Mouse (Mus musculus): ENCODE results near the gene Tmem132d. TPM values are rescaled to one million over a fixed set of nuclear protein-coding genes. Genes with fewer than 3 reads are reported as not detected.
"Not testable (repeated sequence)": the region's sequence is repeated elsewhere in the genome, so short reads cannot be mapped to it uniquely, and the experiment has no call there.

Gene Tmem132d
- polyA plus RNA-seq, 1 experiment from 2014 or later: 3.0 TPM

DNA sequence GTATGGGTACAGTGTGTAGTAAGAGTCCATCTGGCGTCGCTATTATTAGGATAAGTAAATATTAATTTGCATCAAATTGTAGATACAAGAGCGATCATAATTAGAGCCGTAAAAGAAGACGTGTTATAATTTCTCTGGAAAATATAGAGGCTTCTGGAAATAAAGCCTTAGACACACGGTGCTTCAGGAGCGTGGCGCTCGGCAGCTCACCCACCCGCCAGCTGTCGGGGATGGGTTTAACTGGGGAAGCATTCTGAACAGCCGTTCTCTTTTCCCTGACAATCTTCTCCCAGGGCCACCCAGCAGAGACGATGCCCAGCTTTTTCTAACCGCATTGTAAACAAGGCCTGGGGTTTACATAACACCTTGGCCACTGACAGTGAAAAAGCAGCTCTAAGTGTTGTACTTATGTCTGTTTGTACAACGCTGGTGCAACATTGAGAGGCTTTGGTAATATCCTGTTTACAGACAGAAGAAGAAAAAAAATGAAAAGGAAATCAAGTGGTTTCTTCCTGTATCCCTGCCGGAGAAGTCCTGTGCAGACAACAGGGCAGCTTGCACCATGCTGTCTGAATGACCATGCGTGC lies 476.3 kb downstream of the Tmem132d start:
- no peaks in the 10 kb centered on the region for H3K9me3 ChIP-seq (ENCODE audit: control insufficient read depth, low read length)
- no peak overlapping the region for H3K4me2 ChIP-seq (ENCODE audit: low read length)
- no peak overlapping the region for H3K27ac ChIP-seq (ENCODE audit: low read depth, low read length)
- no peak for ATAC-seq
- no peak overlapping the region for H3K4me3 ChIP-seq (ENCODE audit: low read length)
- no peaks in the 10 kb centered on the region for H3K27me3 ChIP-seq (replicated peaks; ENCODE audit: control insufficient read depth, insufficient read depth, low read length)
- no peaks in the 10 kb centered on the region for H3K36me3 ChIP-seq (ENCODE audit: control insufficient read depth, insufficient read depth, low read length)
- no peak overlapping the region for H3K9ac ChIP-seq (ENCODE audit: low read depth, low read length)
- no peaks in the 10 kb centered on the region; the same call in 1 of the 2 replicates for H3K4me1 ChIP-seq (ENCODE audit: control insufficient read depth, insufficient read depth, low read depth, low read length)
- 61% methylated on average over 17 of the region's 17 CpGs for WGBS

DNA sequence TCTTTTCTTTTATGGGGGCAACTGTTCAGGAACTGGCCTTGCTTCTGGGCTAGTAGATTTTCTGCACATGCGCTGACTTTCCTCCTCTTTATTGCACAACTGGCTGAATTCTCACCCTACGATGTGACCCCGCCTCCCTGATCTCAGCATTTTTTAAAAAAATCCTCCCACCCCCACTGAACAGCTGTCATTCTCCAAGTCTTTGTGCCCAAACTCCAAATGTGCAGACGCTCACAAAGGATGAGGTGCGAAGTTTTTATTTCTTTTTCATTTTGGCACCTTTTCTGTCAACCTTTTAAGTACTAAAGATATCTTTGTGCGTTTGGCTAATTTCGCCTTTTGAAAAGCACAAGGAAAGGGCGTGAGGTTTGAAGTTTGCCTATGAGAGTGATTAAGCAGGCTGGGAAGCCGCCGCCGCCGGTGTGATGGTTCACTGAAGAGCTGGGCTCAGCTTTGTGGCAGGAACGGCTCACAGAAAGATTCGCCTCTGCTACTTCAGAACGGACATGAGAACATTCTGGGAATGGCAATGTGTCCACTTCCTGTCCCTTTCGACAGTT lies 478.6 kb downstream of the Tmem132d start:
- no peaks in the 10 kb centered on the region; the same call in 1 of the 2 replicates for H3K4me1 ChIP-seq (ENCODE audit: control insufficient read depth, insufficient read depth, low read depth, low read length)
- H3K4me2 ChIP-seq (ENCODE audit: low read length): no peak overlapping the region
- no peak for ATAC-seq
- H3K9me3 ChIP-seq (ENCODE audit: control insufficient read depth, low read length): no peaks in the 10 kb centered on the region
- no peak overlapping the region for H3K27ac ChIP-seq (ENCODE audit: low read depth, low read length)
- no peak overlapping the region for H3K9ac ChIP-seq (ENCODE audit: low read depth, low read length)
- 75% methylated on average over 16 of the region's 16 CpGs for WGBS
- no peak overlapping the region for H3K4me3 ChIP-seq (ENCODE audit: low read length)
- no peaks in the 10 kb centered on the region for H3K36me3 ChIP-seq (ENCODE audit: control insufficient read depth, insufficient read depth, low read length)
- no peaks in the 10 kb centered on the region for H3K27me3 ChIP-seq (replicated peaks; ENCODE audit: control insufficient read depth, insufficient read depth, low read length)

DNA sequence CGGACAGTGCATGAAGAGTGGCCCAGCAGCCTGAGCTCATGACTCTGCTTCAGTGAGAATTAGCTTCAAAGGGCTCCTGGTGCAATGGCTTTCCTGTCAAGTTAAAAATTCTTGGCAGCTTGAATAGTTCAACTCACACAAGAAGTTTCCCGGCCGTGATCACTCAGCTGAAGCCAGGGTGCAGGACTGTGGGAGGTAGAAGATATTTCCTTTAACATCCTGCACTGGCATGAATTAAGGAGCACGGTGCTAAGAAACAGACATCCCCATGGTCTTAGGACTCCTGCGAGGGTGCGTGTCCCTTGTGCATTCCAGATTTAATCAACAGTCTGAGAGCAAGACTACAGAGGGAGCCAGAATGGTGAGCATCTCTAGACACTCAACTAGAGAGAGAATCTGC lies 480.1 kb downstream of the Tmem132d start:
- no peaks in the 10 kb centered on the region for H3K27me3 ChIP-seq (replicated peaks; ENCODE audit: control insufficient read depth, insufficient read depth, low read length)
- no peak overlapping the region for H3K9ac ChIP-seq (ENCODE audit: low read depth, low read length)
- 78% methylated on average over 6 of the region's 6 CpGs for WGBS
- H3K9me3 ChIP-seq (ENCODE audit: control insufficient read depth, low read length): no peaks in the 10 kb centered on the region
- H3K4me2 ChIP-seq (ENCODE audit: low read length): no peak overlapping the region
- H3K4me1 ChIP-seq (ENCODE audit: control insufficient read depth, insufficient read depth, low read depth, low read length): no peaks in the 10 kb centered on the region; the same call in 1 of the 2 replicates
- H3K36me3 ChIP-seq (ENCODE audit: control insufficient read depth, insufficient read depth, low read length): no peaks in the 10 kb centered on the region
- no peak overlapping the region for H3K4me3 ChIP-seq (ENCODE audit: low read length)
- no peak overlapping the region for H3K27ac ChIP-seq (ENCODE audit: low read depth, low read length)
- no peak for ATAC-seq

DNA sequence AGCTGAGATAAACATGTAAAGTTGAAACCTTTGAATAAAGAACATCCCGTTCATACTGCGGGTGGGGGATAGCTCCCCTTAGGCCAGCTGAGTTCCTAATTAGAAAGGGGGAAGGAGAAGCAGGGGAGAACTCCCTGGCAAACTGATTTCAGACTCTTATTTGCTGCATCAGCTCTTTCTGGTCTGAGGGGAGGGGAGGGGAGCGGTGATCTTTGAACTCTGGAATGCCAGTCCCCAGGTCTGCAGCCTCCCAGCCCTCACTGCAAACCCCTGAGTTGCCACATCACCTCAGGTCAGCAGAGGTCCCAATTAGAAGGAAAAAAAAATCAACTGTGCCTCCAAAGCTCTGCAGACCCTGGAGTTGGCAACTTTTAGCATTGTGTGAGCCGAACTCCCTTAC lies 482.3 kb downstream of the Tmem132d start:
- no peak overlapping the region for H3K27ac ChIP-seq (ENCODE audit: low read depth, low read length)
- H3K4me1 ChIP-seq (ENCODE audit: control insufficient read depth, insufficient read depth, low read depth, low read length): no peaks in the 10 kb centered on the region; the same call in 1 of the 2 replicates
- H3K4me2 ChIP-seq (ENCODE audit: low read length): no peak overlapping the region
- no peak overlapping the region for H3K9ac ChIP-seq (ENCODE audit: low read depth, low read length)
- no peak overlapping the region for H3K4me3 ChIP-seq (ENCODE audit: low read length)
- WGBS: 61% methylated on average over 4 of the region's 4 CpGs
- no peaks in the 10 kb centered on the region for H3K27me3 ChIP-seq (replicated peaks; ENCODE audit: control insufficient read depth, insufficient read depth, low read length)
- no peaks in the 10 kb centered on the region for H3K36me3 ChIP-seq (ENCODE audit: control insufficient read depth, insufficient read depth, low read length)
- no peak for ATAC-seq
- H3K9me3 ChIP-seq (ENCODE audit: control insufficient read depth, low read length): no peaks in the 10 kb centered on the region

DNA sequence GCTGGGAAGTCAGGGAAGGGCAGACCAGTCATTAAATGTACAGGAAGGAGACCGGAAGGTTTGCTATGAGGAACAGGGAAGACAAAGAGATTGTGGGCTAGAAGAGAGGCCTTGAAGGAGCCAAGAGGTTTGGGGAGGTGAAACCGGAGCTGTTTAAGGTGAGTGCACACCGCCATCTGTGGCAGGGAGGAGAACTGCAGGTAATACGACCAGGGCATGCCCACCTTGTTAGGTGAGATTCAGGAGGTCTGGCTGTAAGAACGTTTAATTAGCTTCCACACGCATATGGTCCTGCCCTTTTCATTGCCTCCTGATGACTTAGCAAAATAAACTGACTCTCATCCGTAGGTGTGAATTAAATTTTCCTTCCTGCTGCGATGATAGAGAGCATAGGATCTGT lies 485.6 kb downstream of the Tmem132d start:
- no peaks in the 10 kb centered on the region for H3K27me3 ChIP-seq (replicated peaks; ENCODE audit: control insufficient read depth, insufficient read depth, low read length)
- H3K4me3 ChIP-seq (ENCODE audit: low read length): no peak overlapping the region
- no peak overlapping the region for H3K27ac ChIP-seq (ENCODE audit: low read depth, low read length)
- H3K9ac ChIP-seq (ENCODE audit: low read depth, low read length): no peak overlapping the region
- H3K4me1 ChIP-seq (ENCODE audit: control insufficient read depth, insufficient read depth, low read depth, low read length): no peaks in the 10 kb centered on the region
- no peak for ATAC-seq
- H3K4me2 ChIP-seq (ENCODE audit: low read length): no peak overlapping the region
- H3K9me3 ChIP-seq (ENCODE audit: control insufficient read depth, low read length): no peaks in the 10 kb centered on the region; the same call in 1 of the 2 replicates
- 36% methylated on average over 8 of the region's 8 CpGs for WGBS
- no peaks in the 10 kb centered on the region for H3K36me3 ChIP-seq (ENCODE audit: control insufficient read depth, insufficient read depth, low read length)

DNA sequence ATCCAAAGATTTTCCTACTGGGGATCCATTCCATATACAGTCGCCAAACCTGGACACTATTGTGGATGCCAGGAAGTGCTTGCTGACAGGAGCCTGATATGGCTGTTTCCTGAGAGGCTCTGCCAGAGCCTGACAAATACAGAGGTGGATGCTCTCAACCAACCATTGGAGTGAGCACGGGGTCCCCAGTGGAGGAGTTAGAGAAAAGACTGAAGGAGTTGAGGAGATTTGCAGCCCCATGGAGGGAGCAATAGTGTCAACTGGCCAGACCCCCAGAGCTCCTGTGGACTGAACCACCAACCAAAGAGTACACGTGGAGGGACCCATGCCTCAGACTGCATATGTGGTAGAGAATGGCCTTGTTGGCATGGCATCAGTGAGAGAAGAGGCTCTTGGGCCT lies 490.7 kb downstream of the Tmem132d start:
- not testable (repeated sequence) for H3K27ac ChIP-seq (ENCODE audit: low read depth, low read length); H3K9ac ChIP-seq (ENCODE audit: low read depth, low read length); H3K36me3 ChIP-seq (ENCODE audit: control insufficient read depth, insufficient read depth, low read length); ATAC-seq; H3K27me3 ChIP-seq (replicated peaks; ENCODE audit: control insufficient read depth, insufficient read depth, low read length); H3K4me2 ChIP-seq (ENCODE audit: low read length); H3K4me3 ChIP-seq (ENCODE audit: low read length); H3K9me3 ChIP-seq (ENCODE audit: control insufficient read depth, low read length); H3K4me1 ChIP-seq (ENCODE audit: control insufficient read depth, insufficient read depth, low read depth, low read length)
- WGBS: 93% methylated on average over 3 of the region's 3 CpGs

DNA sequence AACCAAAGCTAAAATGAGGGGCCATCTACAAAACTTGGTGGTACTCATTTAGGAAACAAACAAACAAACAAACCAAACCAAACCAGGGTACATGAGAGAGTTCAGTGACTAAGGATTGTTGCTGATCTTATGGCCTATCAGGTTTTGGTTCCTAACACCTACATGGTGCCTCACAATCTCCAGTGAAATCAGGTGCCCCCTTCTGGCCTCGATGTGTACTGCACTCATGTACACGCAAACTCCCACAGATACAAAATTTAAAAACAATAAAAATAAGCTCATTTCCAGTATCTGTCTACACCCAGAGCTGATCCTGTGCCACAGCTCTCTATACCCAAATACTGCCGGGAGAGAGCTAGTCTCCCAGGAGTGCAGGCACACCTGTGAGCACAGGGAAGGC lies 495.0 kb downstream of the Tmem132d start:
- H3K4me1 ChIP-seq (ENCODE audit: control insufficient read depth, insufficient read depth, low read depth, low read length): no peaks in the 10 kb centered on the region
- H3K4me3 ChIP-seq (ENCODE audit: low read length): no peak overlapping the region
- ATAC-seq: no peak
- WGBS: 88% methylated on average over 3 of the region's 3 CpGs
- H3K9ac ChIP-seq (ENCODE audit: low read depth, low read length): no peak overlapping the region
- no peaks in the 10 kb centered on the region for H3K36me3 ChIP-seq (ENCODE audit: control insufficient read depth, insufficient read depth, low read length)
- H3K9me3 ChIP-seq (ENCODE audit: control insufficient read depth, low read length): no peaks in the 10 kb centered on the region
- no peak overlapping the region for H3K4me2 ChIP-seq (ENCODE audit: low read length)
- no peaks in the 10 kb centered on the region for H3K27me3 ChIP-seq (replicated peaks; ENCODE audit: control insufficient read depth, insufficient read depth, low read length)
- no peak overlapping the region for H3K27ac ChIP-seq (ENCODE audit: low read depth, low read length)

DNA sequence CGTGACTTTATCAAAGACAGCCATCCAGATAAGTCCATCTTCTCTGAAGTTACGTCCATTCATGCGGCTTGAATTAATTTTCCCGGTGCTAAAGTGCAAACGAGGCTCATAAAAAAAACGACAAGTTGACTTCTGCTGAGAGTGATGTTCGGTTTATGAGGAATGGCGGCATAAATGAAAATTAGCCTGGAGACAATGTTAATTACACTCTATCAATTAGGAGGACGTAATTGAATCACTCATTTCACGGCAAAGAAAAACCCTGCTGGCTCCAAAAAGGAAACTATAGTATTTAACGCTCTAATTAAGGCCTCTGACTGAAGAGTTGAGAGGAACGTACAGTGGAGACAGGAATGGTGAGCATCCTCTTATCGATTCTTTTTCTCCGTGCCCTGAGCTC lies 503.2 kb downstream of the Tmem132d start:
- Histone ChIP-seq H3K4me1 (ENCODE audit: control insufficient read depth, insufficient read depth, low read depth, low read length) (no peaks in the 10 kb centered on the region), H3K9me3 (ENCODE audit: control insufficient read depth, low read length) (no peaks in the 10 kb centered on the region), H3K9ac (ENCODE audit: low read depth, low read length) (no peak overlapping the region), H3K27ac (ENCODE audit: low read depth, low read length) (no peak overlapping the region), H3K4me2 (ENCODE audit: low read length) (no peak overlapping the region), H3K4me3 (ENCODE audit: low read length) (no peak overlapping the region), H3K27me3 (replicated peaks; ENCODE audit: control insufficient read depth, insufficient read depth, low read length) (no peaks in the 10 kb centered on the region), H3K36me3 (ENCODE audit: control insufficient read depth, insufficient read depth, low read length) (no peaks in the 10 kb centered on the region)
- 56% methylated on average over 14 of the region's 14 CpGs for WGBS
- no peak for ATAC-seq

DNA sequence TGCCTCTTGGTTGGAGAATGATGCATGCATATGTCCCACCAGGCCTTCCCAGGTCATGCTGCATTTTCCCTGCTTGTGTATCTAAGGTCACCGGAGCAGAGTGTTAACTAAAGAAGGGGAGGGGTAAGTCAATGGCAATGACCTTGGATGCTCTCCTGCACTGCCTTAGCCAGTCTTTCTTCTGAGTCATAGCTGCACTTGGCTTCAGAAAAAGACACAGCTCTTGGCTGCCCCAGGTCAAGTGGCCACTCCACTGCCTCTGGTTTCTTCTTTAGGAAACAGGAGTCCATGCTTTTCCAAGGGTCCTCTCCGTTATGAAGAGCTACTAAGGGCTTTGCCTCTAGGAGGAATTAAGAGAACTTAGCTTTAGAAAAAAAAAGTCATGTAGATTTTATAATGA lies 506.2 kb downstream of the Tmem132d start:
- Histone ChIP-seq H3K4me2 (ENCODE audit: low read length) (no peak overlapping the region), H3K4me3 (ENCODE audit: low read length) (no peak overlapping the region), H3K27ac (ENCODE audit: low read depth, low read length) (no peak overlapping the region), H3K4me1 (ENCODE audit: control insufficient read depth, insufficient read depth, low read depth, low read length) (no peaks in the 10 kb centered on the region; the same call in 1 of the 2 replicates), H3K9ac (ENCODE audit: low read depth, low read length) (no peak overlapping the region), H3K36me3 (ENCODE audit: control insufficient read depth, insufficient read depth, low read length) (no peaks in the 10 kb centered on the region), H3K9me3 (ENCODE audit: control insufficient read depth, low read length) (no peaks in the 10 kb centered on the region), H3K27me3 (replicated peaks; ENCODE audit: control insufficient read depth, insufficient read depth, low read length) (no peaks in the 10 kb centered on the region)
- WGBS: 91% methylated on average over 2 of the region's 2 CpGs
- no peak for ATAC-seq

All from hindbrain, embryonic 16.5 days (tissue).